Mouse (Mus musculus): Measurements from ENCODE around the gene Hoxb6. TPM values are rescaled to one million over a fixed set of nuclear protein-coding genes. Genes with fewer than 3 reads are reported as not detected.

Hoxb6 gene
- total RNA-seq, 4 experiments from 2014 or later, result not detected

DNA sequence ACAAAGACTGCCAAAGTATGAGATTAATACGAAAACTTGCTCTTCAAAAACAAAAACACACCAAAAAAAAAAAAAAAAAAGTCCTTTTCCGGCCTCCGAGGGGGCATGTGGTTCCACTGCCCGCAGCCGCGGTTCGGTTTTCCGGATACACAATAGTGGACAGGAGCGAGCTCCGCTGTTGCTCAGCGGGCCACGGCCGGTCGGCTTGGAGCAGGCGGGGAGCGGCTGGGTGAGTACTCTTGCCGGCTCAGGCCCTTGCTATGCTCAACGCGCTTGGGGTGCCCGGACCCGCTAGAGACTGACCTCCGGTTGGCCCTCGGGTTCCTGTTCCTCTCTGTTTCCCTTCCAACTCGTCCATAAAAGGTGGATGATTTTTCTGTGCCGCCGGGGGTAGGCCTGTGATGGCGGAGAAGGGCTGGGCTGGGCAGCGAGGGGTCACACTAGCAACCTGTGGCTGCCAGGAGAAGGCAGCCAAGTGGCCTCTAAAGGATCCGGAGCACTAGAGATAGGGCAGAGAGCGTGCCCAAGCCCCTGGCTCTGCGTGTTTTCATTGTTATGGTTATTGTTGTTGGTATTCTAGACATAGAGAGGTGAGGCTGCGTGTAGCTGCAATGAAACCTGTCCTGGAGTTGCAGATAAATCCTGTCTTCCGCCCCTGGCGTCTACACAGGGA lies 22.5 kb downstream of the Hoxb6 start:
- DNase-seq (ENCODE audit: low spot score in 2 of 2), result no peak

GRCm38 (mm10) chr11:96315344-96315681 lies 23.0 kb downstream of the Hoxb6 start:
- no peak for DNase-seq (ENCODE audit: low spot score in 2 of 2)

GRCm38 (mm10) chr11:96316696-96317607 lies 24.7 kb downstream of the Hoxb6 start:
- DNase-seq (ENCODE audit: low spot score in 2 of 2), result no peak

GRCm38 (mm10) chr11:96317608-96318367 lies 25.5 kb downstream of the Hoxb6 start, which contains the start of gene Hoxb4:
TSS of gene Hoxb4 (plus strand) at chr11:96318267.
- no peak for DNase-seq (ENCODE audit: low spot score in 2 of 2)

- DNase-seq (ENCODE audit: low spot score in 2 of 2), result no peak
These were observed 26.2 kb downstream of the Hoxb6 start for GRCm38 (mm10) chr11:96318368-96319070.

DNA sequence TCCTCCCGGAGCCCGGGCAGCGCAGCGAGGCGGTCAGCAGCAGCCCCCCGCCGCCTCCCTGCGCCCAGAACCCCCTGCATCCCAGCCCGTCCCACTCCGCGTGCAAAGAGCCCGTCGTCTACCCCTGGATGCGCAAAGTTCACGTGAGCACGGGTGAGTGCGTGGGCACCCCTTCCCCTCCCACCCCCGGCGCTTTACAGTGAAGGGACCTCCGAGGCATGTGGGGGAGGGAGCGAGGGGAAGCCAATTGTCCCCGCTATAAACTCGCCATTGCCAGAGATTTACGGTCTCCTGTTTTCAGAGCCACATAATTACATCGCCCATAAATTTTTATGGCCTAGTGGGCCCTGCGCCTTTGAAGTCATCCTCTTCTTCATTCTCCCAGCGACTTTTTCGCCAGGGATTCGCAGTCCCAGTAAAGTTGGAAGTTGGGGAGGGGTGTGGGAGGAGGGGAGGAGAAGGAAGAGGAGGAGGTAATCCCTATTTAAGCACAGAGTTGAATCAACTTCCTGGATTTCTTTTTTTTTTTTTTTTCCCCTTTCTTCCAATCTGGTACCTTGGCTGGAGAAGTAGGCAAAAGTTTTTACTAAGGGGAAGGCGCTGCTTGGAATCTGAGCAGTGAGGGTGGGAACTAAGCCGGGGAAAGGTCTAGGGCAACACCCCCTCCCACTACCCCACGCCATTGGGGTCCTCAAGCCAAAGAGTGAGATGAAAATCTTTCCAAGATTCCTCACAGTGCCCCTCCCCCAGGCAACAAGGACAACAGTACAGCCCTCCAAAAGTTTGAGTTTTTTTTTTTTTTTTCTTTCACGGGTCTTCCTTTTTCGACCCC lies 27.0 kb downstream of the Hoxb6 start:
- DNase-seq (ENCODE audit: low spot score in 2 of 2), result no peak

DNA sequence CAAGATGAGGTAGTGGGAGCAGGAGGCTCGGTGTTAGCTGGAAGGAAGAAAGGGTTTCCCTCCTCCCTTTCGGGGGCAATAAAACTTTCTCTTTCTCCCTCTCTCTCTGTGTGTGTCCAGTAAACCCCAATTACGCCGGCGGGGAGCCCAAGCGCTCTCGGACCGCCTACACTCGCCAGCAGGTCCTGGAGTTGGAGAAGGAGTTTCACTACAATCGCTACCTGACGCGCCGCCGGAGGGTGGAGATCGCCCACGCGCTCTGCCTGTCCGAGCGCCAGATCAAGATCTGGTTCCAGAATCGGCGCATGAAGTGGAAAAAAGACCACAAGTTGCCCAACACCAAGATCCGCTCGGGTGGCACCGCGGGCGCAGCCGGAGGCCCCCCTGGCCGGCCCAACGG lies 27.6 kb downstream of the Hoxb6 start:
- no peak for DNase-seq (ENCODE audit: low spot score in 2 of 2)

DNA sequence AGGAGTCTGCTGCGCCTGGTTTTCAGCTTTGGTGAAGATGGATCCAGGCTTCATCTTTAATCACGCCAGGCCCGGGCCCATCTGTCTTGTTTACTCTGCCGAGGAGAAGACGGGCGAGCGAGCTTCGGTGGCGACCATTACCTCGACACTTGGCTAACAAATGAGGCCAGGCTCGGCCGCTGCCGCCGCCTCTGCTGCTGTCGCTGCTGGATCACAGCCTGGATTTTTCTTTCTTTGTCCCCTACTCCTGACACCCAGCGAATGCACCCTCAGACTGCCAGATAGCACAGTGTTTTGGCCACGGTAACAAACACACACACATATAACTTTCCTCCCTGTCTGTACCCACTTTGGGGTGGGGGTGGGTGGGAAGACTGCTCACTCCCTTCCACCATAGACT lies 28.4 kb downstream of the Hoxb6 start:
- DNase-seq (ENCODE audit: low spot score in 2 of 2), result no peak

DNA sequence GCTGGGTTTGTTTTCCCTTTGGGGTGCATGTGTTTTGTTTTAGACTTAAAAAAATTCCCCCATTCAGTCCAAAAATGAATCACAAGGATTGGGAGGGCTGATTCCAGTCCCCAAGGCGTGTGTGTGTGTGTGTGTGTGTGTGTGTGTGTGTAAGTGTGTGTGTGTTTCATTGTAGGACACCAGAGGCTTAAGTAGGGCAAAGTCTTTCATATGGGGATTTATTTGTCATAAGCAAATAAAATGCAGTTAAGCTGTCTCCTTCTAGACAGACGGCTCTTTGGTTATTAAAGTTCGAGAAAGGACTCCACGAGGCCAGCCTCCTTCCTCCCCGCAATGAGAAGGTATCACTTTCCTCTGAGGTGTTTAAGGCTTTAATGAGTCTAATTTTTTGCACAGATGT lies 29.6 kb downstream of the Hoxb6 start:
- DNase-seq (ENCODE audit: low spot score in 2 of 2), result no peak

DNA sequence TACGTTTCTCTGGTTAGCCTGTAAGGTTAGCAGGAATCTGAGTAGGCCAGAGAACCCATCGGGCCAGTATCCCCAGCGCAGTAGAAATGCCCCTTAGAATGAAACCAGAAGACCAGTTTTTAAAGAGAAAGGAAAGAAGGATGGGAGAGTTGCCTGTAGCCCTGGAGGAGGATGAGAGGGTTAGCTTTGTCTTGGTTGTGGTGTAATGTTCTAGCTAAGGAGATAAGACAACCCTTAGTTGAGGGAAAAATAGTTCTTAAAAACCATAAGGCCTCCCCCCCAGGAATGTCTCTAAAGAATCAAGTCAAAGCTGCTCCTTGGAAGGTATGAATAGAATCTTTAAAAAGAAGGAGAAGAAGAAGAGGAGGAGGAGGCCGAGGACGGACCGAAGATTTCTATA lies 30.5 kb downstream of the Hoxb6 start:
- no peak for DNase-seq (ENCODE audit: low spot score in 2 of 2)

GRCm38 (mm10) chr11:96323154-96323553 lies 30.9 kb downstream of the Hoxb6 start, which contains the start of gene Hoxb3:
TSS of gene Hoxb3 (plus strand) at chr11:96323326.
- no peak for DNase-seq (ENCODE audit: low spot score in 2 of 2)

- DNase-seq (ENCODE audit: low spot score in 2 of 2), result no peak
These were observed 31.8 kb downstream of the Hoxb6 start for GRCm38 (mm10) chr11:96324125-96324524.

GRCm38 (mm10) chr11:96324965-96325364 lies 32.7 kb downstream of the Hoxb6 start:
- no peak for DNase-seq (ENCODE audit: low spot score in 2 of 2)

DNA sequence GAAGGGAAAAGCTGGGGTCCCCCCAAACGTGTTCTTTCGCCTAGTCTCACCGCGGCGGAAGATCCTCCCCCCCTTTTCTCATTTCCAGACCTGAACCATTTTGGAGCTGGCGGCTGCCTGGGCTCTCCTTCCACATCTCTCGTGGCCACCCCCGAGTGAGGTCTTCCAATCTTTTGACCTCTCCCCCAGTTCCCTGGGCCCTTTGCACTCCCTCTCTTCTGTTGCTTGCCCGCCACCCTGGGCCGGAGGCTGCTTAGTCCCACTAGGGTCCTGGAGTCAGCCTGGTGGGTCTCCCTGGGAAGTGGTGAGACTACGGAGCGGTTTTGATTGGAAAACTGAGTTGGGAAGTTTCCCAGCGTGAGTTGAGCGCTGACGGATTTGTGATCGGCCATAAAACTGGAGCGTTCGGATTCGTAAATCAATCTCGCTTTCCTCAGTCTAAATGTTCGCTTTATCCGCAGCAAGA lies 33.5 kb downstream of the Hoxb6 start:
- DNase-seq (ENCODE audit: low spot score in 2 of 2), result no peak

- DNase-seq (ENCODE audit: low spot score in 2 of 2), result no peak
These were observed 34.4 kb downstream of the Hoxb6 start for GRCm38 (mm10) chr11:96326705-96327104.

GRCm38 (mm10) chr11:96327122-96327521 lies 34.8 kb downstream of the Hoxb6 start:
- DNase-seq (ENCODE audit: low spot score in 2 of 2), result no peak

- DNase-seq (ENCODE audit: low spot score in 2 of 2), result no peak
These were observed 35.5 kb downstream of the Hoxb6 start for GRCm38 (mm10) chr11:96327750-96328149.

DNA sequence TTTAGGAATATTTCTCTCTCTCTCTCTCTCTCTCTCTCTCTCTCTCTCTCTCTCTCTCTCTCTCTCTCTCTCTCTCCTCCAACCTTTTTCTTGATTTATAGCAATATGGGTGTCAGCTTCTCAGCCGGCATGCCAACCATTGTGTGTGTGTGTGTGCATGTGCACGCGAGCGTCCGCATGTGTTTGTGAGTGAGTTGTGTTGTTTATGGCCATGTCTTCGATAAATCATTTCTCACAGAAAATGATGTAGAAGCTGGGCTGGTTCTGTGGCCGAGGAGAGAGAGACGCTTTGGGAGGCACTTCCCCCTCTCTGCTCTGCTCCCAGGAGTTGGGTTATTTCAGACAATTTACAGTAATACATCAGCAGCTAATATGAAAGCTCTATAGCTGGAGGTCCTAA lies 36.3 kb downstream of the Hoxb6 start:
- DNase-seq (ENCODE audit: low spot score in 2 of 2), result no peak

GRCm38 (mm10) chr11:96332105-96332504 lies 39.8 kb downstream of the Hoxb6 start:
- DNase-seq (ENCODE audit: low spot score in 2 of 2), result no peak

GRCm38 (mm10) chr11:96332618-96333032 lies 40.3 kb downstream of the Hoxb6 start:
- DNase-seq (ENCODE audit: low spot score in 2 of 2), result no peak

All from layer of hippocampus, adult 8-10 months (tissue).